In the genomic region with DNA sequence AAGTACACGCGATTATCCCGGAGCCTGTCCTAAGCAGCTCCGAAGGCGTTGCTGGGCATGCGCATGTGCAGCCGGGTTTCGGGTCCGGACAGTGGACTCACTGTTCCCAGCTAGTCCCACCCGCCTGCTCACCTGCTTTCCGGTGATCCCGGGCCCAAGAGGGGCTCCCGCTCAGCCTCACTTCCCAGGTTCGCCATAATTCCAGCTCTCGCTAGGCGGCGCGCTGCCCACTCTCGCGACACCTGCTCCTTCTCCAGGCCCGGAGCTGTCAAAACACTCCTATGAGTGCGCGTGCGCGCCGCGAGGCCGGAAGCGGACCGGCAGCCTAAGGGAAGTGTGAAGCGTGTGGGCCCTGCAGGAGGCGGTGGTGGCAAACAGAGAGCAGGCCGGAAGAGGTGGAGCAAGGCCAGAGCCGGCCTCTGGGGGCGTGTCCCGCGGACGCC, we compare ENCODE assay signal across 8 mouse cellular contexts. TPM values are rescaled to one million over a fixed set of nuclear protein-coding genes. Genes with fewer than 3 reads are reported as not detected.
DNase-seq lines count a peak whose midpoint lies in the region; ATAC-seq and TF ChIP-seq lines count a peak whose summit lies in the region.
"Not testable (repeated sequence)": the region's sequence is repeated elsewhere in the genome, so short reads cannot be mapped to it uniquely, and the experiment has no call there.

No protein-coding gene starts in this region.

- peaks cover 14% of the 10 kb centered on the region for H3K4me1 ChIP-seq in forebrain, embryonic 15.5 days
- not testable (repeated sequence) for H3K4me1 ChIP-seq in lung, adult 2 months (ENCODE audit: control insufficient read depth, insufficient read depth, low read length)

- H3K27ac ChIP-seq in forebrain, embryonic 15.5 days (replicated peaks), result peak overlapping the region; percentile 77

- peak overlapping the region; percentile 68 for H3K4me2 ChIP-seq in forebrain, embryonic 15.5 days (replicated peaks)

- peak overlapping the region; percentile 58 for H3K4me3 ChIP-seq in forebrain, embryonic 15.5 days
- peak overlapping the region; percentile 69 for H3K4me3 ChIP-seq in lung, adult 2 months (replicated peaks; ENCODE audit: extremely low read depth, low read depth, low read length)

- ATAC-seq in forebrain, embryonic 15.5 days (replicated peaks), result peak; percentile 100
- peak; percentile 96 for ATAC-seq in neutrophil, adult 5-6 weeks (ENCODE audit: extremely low read depth, insufficient number of reproducible peaks, low FRiP score, poor library complexity, severe bottlenecking)

- H3K36me3 ChIP-seq in forebrain, embryonic 15.5 days, result not testable (repeated sequence)

- TF ChIP-seq POLR2A in lung, adult 2 months (IDR thresholded peaks at IDR 0.05; ENCODE audit: borderline replicate concordance, extremely low read depth, low read depth, low read length), result not testable (repeated sequence)

- WGBS in forebrain, embryonic 15.5 days, result under 1% methylated on average over 38 of the region's 38 CpGs
- WGBS in lung, adult 2 months, result under 1% methylated on average over 33 of the region's 38 CpGs

- intact Hi-C loops in heart, postnatal 25 days (cut with DNase I), result loop anchor here (2.0 to 5.0 kb wide), 2 partner anchors 52 to 55 kb away; partner anchors contain the start of gene Larp1b

- H3K27me3 ChIP-seq in forebrain, embryonic 15.5 days, result not testable (repeated sequence)

- H3K9ac ChIP-seq in forebrain, embryonic 15.5 days (replicated peaks), result peak overlapping the region; percentile 63

- DNase-seq in ES-CJ7 (ENCODE audit: low read depth, low spot score), result peak; percentile 99
- peak; percentile 99 for DNase-seq in cerebellum, adult 11 months
- DNase-seq in heart, postnatal 25 days (ENCODE audit: low spot score), result peak; percentile 99
- DNase-seq in layer of hippocampus, adult 18-20 months (ENCODE audit: low spot score in 2 of 2), result peak; percentile 97 to 99
- peak; percentile 93 for DNase-seq in lung, adult 2 months
- DNase-seq in thymus, adult 18-20 months, result peak; percentile 99

- not testable (repeated sequence) for H3K9me3 ChIP-seq in forebrain, embryonic 15.5 days

- TF ChIP-seq CTCF in lung, adult 2 months (IDR thresholded peaks at IDR 0.05; ENCODE audit: insufficient read depth, low read length), result peak; percentile 28; the same call in 1 of the 2 replicates

RNA-seq across cellular contexts. Expression of gene 1700034I23Rik, which starts 8.5 kb away (rescaled TPM):
- polyA plus RNA-seq in forebrain, embryonic 15.5 days (2015; fragmentation: Nextera tagmentation; extraction: Ambion mirVana), result 0.42 and 0.52 TPM in 2 replicates
- not detected for total RNA-seq in heart, postnatal 25 days (2021)
- total RNA-seq in layer of hippocampus, adult 18-20 months (2021), result under 1 TPM in 1 of 2 experiments, not detected in 1; 0.25 TPM
- not detected in 2 replicates for polyA plus RNA-seq in lung, adult 2 months (2012; rRNA removed)
- total RNA-seq in neutrophil, adult 5-6 weeks (2017), result 0.12 TPM in 1 of 2 replicates, not detected in the other

RNA-seq across cellular contexts. Expression of gene Abhd18, which starts 47.1 kb away (rescaled TPM):
- polyA plus RNA-seq in forebrain, embryonic 15.5 days (2015; fragmentation: Nextera tagmentation; extraction: Ambion mirVana), result 12.4 and 16.6 TPM in 2 replicates
- total RNA-seq in heart, postnatal 25 days (2021), result 10 to 100 TPM; 93.0 to 98.8 TPM
- 10 to 100 TPM; 10.2 to 12.4 TPM for total RNA-seq in layer of hippocampus, adult 18-20 months (2021)
- polyA plus RNA-seq in lung, adult 2 months (2012; rRNA removed), result 2.5 and 3.0 TPM in 2 replicates
- total RNA-seq in neutrophil, adult 5-6 weeks (2017), result 12.5 and 13.0 TPM in 2 replicates

RNA-seq across cellular contexts. Expression of gene Mfsd8, which starts 47.2 kb away (rescaled TPM):
- 26.0 and 26.5 TPM in 2 replicates for polyA plus RNA-seq in forebrain, embryonic 15.5 days (2015; fragmentation: Nextera tagmentation; extraction: Ambion mirVana)
- 10 to 100 TPM; 13.5 to 16.0 TPM for total RNA-seq in heart, postnatal 25 days (2021)
- total RNA-seq in layer of hippocampus, adult 18-20 months (2021), result 10 to 100 TPM; 16.9 to 20.1 TPM
- polyA plus RNA-seq in lung, adult 2 months (2012; rRNA removed), result 2.8 and 4.4 TPM in 2 replicates
- total RNA-seq in neutrophil, adult 5-6 weeks (2017), result 7.9 and 9.1 TPM in 2 replicates

RNA-seq across cellular contexts. Expression of gene Larp1b, which starts 55.8 kb away (rescaled TPM):
- polyA plus RNA-seq in forebrain, embryonic 15.5 days (2015; fragmentation: Nextera tagmentation; extraction: Ambion mirVana), result 3.1 TPM in 2 replicates
- 10 to 100 TPM; 70.7 to 75.7 TPM for total RNA-seq in heart, postnatal 25 days (2021)
- total RNA-seq in layer of hippocampus, adult 18-20 months (2021), result 10 to 100 TPM; 14.2 to 15.2 TPM
- 3.7 and 4.4 TPM in 2 replicates for polyA plus RNA-seq in lung, adult 2 months (2012; rRNA removed)
- 26.5 and 35.8 TPM in 2 replicates for total RNA-seq in neutrophil, adult 5-6 weeks (2017)

Comparison
In these comparisons a context has a peak if more than half of its experiments do, and no peak if none do; other contexts are left out.
1. Peak in every context shown above with its lines: DNase-seq, ATAC-seq, H3K4me3 ChIP-seq and H3K27ac ChIP-seq.